Mouse (Mus musculus) heart, embryonic 16.5 days (tissue): ENCODE measurements around the gene Pafah1b1. TPM values are rescaled to one million over a fixed set of nuclear protein-coding genes. Genes with fewer than 3 reads are reported as not detected.

Experiments used
- ATAC-seq: fragments of 200-750 bp; cut with Nextera tagmentation; replicated peaks from 2 replicates; pipeline ENCODE4 v1.8.0; 2017; ENCODE audit warnings: moderate number of reproducible peaks; ENCODE audit not compliant: insufficient read depth, low FRiP score; ENCODE audit errors: extremely low read depth
- H3K27ac ChIP-seq: fragments of 300-500 bp; sonication (generic); 2 replicates; pipeline ENCODE4 v1.5.1; 2014; ENCODE audit warnings: mild to moderate bottlenecking, low read length, control low read depth, moderate library complexity
- H3K27me3 ChIP-seq: fragments of 300-500 bp; sonication (generic); 2 replicates; pipeline ENCODE4 v1.6.1; 2014; ENCODE audit warnings: low read length, mixed read lengths; ENCODE audit not compliant: control insufficient read depth, insufficient read depth
- H3K36me3 ChIP-seq: fragments of 300-500 bp; sonication (generic); 2 replicates; pipeline ENCODE4 v1.6.1; 2014; ENCODE audit not compliant: control insufficient read depth, insufficient read depth
- H3K4me1 ChIP-seq: fragments of 300-500 bp; sonication (generic); 2 replicates; pipeline ENCODE4 v1.6.1; 2014; ENCODE audit warnings: low read length, mixed read lengths; ENCODE audit not compliant: control insufficient read depth, insufficient read depth
- H3K4me2 ChIP-seq: fragments of 300-500 bp; sonication (generic); 2 replicates; pipeline ENCODE4 v1.6.1; 2014; ENCODE audit warnings: low read depth, mild to moderate bottlenecking, control low read depth, low read length
- H3K4me3 ChIP-seq: fragments of 300-500 bp; sonication (generic); 2 replicates; pipeline ENCODE4 v1.5.1; 2014; ENCODE audit warnings: mild to moderate bottlenecking, control low read depth, low read length
- H3K9ac ChIP-seq: fragments of 300-500 bp; sonication (generic); 2 replicates; pipeline ENCODE4 v1.6.1; 2014; ENCODE audit warnings: low read length, control low read depth
- H3K9me3 ChIP-seq: fragments of 300-500 bp; sonication (generic); replicated peaks from 2 replicates; pipeline ENCODE4 v1.6.1; 2016; ENCODE audit warnings: low read length; ENCODE audit not compliant: control insufficient read depth
- WGBS: fragments of 180-500 bp; shearing (Covaris S2); extraction: QIAGEN DNeasy Blood & Tissue Kit; methylation state at CpG from one replicate; pipeline ENCODE4 v1.1.7; 2014; 5-methylcytosine and 5-hydroxymethylcytosine counted together
- polyA plus RNA-seq: library from polyadenylated mRNA; unstranded; fragments of >200 nt; fragmentation: Nextera tagmentation; extraction: Ambion mirVana; gene quantifications from 2 replicates; pipeline ENCODE4 v1.2.1, GENCODE M21; 2015

The Pafah1b1 gene
- polyA plus RNA-seq, 1 experiment from 2014 or later = 53.1 TPM

DNA sequence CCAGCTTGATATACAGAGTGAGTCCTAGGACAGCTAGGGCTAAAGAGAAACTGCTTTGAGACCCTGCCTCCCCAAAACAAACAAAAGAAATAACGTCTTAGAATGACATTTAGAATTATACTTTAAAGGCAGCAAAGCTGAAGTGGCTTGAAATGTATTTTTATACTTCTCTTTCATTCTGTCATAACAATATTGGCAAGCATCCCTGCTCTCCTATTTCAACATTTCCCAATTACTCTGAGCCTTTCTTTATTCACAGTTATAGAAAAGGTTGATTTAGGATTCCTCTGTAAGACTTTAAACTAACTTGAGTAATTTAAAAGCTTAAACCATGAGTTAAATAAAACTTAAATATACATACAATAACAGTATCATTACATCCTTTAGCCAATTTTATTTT is 32.3 kb downstream of the Pafah1b1 start:
- Histone ChIP-seq H3K4me2 (no peak overlapping the region), H3K36me3 (peaks cover 19% of the 10 kb centered on the region), H3K4me1 (no peaks in the 10 kb centered on the region), H3K9ac (no peak overlapping the region), H3K9me3 (no peaks in the 10 kb centered on the region), H3K27me3 (no peaks in the 10 kb centered on the region), H3K4me3 (no peak overlapping the region), H3K27ac (no peak overlapping the region)
- no peak for ATAC-seq
- WGBS = 67% methylated on average over 1 of the region's 1 CpGs

DNA sequence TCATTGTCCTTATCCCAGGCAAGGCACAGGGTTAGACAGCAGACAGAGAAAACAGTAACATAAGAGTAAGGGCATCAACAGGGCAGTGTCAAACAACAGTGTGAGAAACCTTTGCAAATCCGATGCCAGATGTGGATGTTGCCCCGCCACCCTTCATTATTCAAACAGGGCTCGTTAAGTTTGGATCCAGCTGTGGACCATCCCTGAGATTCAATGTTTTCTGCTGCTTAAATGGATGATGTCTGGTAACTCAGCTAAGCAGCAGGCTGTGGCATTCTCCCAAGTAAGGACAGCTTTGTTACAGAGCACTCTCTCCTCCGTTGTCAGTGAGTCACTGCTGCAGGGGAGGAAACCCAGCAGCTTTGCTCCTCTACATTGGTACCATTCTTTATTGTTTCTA is 49.3 kb downstream of the Pafah1b1 start:
- Histone ChIP-seq H3K36me3 (peaks cover 24% of the 10 kb centered on the region), H3K9ac (no peak overlapping the region), H3K27ac (no peak overlapping the region), H3K9me3 (no peaks in the 10 kb centered on the region), H3K4me2 (no peak overlapping the region), H3K4me1 (no peaks in the 10 kb centered on the region; the same call in 1 of the 2 replicates), H3K4me3 (no peak overlapping the region), H3K27me3 (no peaks in the 10 kb centered on the region)
- ATAC-seq = no peak
- 85% methylated on average over 4 of the region's 4 CpGs for WGBS

DNA sequence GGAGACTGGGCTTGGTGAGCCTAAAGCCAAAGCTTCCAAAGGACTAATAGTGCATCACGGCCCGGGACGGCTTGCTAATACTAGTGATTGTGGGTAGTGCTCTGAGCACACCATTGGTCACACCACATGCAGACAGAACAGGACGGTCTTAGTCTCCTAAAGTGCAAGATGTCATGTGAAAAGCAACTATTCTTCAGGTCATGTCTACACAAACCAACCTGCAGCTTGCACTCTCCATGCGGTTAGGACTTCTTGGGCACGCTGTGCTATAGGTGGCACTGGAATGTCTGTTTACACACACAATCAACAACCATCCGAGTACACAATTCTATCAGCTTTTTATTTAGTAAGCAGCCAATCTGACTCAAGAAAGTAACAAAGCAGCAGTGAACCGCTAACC is 49.8 kb downstream of the Pafah1b1 start:
- Histone ChIP-seq H3K9ac (no peak overlapping the region), H3K27ac (no peak overlapping the region), H3K36me3 (peaks cover 27% of the 10 kb centered on the region), H3K9me3 (no peaks in the 10 kb centered on the region), H3K4me2 (no peak overlapping the region), H3K4me3 (no peak overlapping the region), H3K4me1 (no peaks in the 10 kb centered on the region; the same call in 1 of the 2 replicates), H3K27me3 (no peaks in the 10 kb centered on the region)
- no peak for ATAC-seq
- 93% methylated on average over 8 of the region's 8 CpGs for WGBS

DNA sequence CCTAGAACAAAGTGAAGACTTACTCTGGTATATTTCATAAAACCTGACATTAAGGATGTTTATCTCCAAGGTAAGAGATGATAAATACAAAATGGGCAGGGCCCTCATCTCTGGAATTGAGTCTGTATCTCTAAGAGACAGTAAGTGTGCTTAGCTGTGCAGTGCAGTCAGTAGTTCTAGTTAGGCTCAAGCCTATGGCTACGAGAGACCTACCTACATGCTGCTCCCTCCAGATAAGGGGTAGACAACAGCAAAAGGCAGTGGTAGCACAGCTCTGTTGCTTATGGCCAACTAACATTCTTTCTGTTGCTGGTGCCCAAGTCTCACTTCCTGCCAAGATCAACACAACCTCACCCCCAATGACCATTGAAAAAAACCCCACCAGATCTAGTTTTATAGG is 50.9 kb downstream of the Pafah1b1 start:
- Histone ChIP-seq H3K27me3 (no peaks in the 10 kb centered on the region), H3K4me2 (no peak overlapping the region)

GRCm38 (mm10) chr11:74672901-74673513 is 51.5 kb downstream of the Pafah1b1 start:
- 71% methylated on average over 6 of the region's 6 CpGs for WGBS
- Histone ChIP-seq H3K36me3 (peaks cover 33% of the 10 kb centered on the region), H3K4me1 (no peaks in the 10 kb centered on the region; the same call in 1 of the 2 replicates), H3K27ac (0 out of 2 replicates have a peak overlapping the region, but pooled peaks have one; percentile 23), H3K4me2 (no peak overlapping the region), H3K4me3 (no peak overlapping the region), H3K27me3 (no peaks in the 10 kb centered on the region), H3K9ac (no peak overlapping the region), H3K9me3 (no peaks in the 10 kb centered on the region)
- ATAC-seq = no peak; the same call in 1 of the 2 replicates

More for the DNA sequence above, 50.9 kb downstream of the Pafah1b1 start:
- Histone ChIP-seq H3K4me1 (no peaks in the 10 kb centered on the region; the same call in 1 of the 2 replicates), H3K36me3 (peaks cover 33% of the 10 kb centered on the region), H3K9ac (no peak overlapping the region), H3K4me3 (no peak overlapping the region), H3K9me3 (no peaks in the 10 kb centered on the region), H3K27ac (0 out of 2 replicates have a peak overlapping the region, but pooled peaks have one; percentile 23)
- whole genome bisulfite sequencing = 73% methylated on average over 1 of the region's 1 CpGs
- ATAC-seq = no peak

DNA sequence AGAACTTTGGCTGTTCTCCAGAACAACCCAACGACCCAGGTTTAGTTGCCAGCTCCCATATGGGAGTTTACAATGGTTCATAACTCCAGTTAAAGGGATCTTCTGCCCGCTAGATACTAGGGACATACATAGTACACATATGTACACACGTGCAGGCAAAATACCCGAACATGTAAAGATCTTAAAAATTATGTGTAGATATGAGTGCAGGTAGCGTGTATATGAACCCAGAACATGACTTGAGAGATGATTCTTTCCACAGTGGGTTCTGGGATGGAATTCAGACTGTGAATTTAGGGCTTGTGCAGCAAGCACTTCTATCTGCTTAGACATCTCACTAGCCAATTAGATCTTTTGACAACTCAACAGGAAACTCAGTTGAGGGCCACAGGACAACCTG is 52.6 kb downstream of the Pafah1b1 start:
- Histone ChIP-seq H3K27ac (no peak overlapping the region), H3K4me1 (no peaks in the 10 kb centered on the region; the same call in 1 of the 2 replicates), H3K9ac (no peak overlapping the region), H3K36me3 (peaks cover 45% of the 10 kb centered on the region), H3K4me3 (no peak overlapping the region), H3K27me3 (no peaks in the 10 kb centered on the region), H3K9me3 (no peaks in the 10 kb centered on the region), H3K4me2 (no peak overlapping the region)
- 79% methylated on average over 5 of the region's 5 CpGs for WGBS
- no peak for ATAC-seq

DNA sequence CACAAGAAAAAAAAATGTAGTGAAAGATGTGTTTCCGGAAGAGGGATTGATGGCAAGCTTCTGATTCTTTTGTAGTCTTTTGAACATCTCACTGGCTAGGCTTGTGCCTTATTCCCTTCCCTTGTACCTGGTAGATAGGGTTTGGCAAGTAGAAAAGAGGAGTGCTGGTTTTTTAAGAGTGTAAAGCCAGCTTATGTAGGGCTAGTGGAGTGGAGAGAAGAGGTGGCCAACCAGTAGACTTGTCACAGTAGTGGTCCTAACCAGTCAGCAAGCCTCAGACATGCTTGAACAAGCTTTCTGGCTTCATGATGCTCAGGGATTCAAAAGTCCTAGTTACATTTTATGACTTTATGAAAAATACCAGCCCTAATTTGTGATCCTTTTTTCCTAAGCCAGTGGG is 53.5 kb downstream of the Pafah1b1 start:
- no peak overlapping the region for H3K4me2 ChIP-seq
- ATAC-seq = no peak
- no peak overlapping the region for H3K4me3 ChIP-seq
- no peaks in the 10 kb centered on the region for H3K27me3 ChIP-seq
- H3K9me3 ChIP-seq = no peaks in the 10 kb centered on the region
- peaks cover 53% of the 10 kb centered on the region for H3K36me3 ChIP-seq
- H3K27ac ChIP-seq = no peak overlapping the region
- 97% methylated on average over 1 of the region's 1 CpGs for WGBS
- H3K4me1 ChIP-seq = no peaks in the 10 kb centered on the region; the same call in 1 of the 2 replicates
- no peak overlapping the region for H3K9ac ChIP-seq

DNA sequence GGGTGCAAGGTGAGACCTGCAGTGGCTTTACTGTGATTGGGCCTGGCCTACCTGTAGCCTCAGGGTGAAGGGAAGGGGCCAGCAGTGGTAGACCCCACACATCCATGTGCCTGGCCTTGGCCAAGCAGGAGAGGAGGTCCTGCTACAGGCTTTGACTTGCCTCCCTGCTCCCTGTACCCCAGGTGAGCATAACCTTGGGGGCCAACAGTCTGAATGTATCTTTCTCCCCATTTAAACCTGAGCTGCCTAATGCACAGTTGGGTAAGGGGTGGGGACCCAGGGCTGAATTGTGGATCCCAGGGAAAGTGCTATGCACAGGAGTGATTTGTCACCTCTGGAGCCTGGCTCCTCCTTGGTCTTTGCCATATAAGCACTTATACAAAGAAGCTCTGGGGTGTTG is 54.3 kb downstream of the Pafah1b1 start:
- Histone ChIP-seq H3K4me2 (no peak overlapping the region), H3K4me1 (no peaks in the 10 kb centered on the region; the same call in 1 of the 2 replicates), H3K36me3 (peaks cover 58% of the 10 kb centered on the region), H3K27ac (no peak overlapping the region), H3K9ac (no peak overlapping the region), H3K4me3 (no peak overlapping the region), H3K9me3 (no peaks in the 10 kb centered on the region), H3K27me3 (no peaks in the 10 kb centered on the region)
- no peak for ATAC-seq

GRCm38 (mm10) chr11:74668971-74669370 is 55.5 kb downstream of the Pafah1b1 start:
- no peak for ATAC-seq
- Histone ChIP-seq H3K9ac (no peak overlapping the region), H3K36me3 (peaks cover 61% of the 10 kb centered on the region), H3K27ac (no peak overlapping the region), H3K9me3 (no peaks in the 10 kb centered on the region), H3K4me2 (no peak overlapping the region), H3K27me3 (no peaks in the 10 kb centered on the region), H3K4me1 (no peaks in the 10 kb centered on the region; the same call in 1 of the 2 replicates), H3K4me3 (no peak overlapping the region)
- 82% methylated on average over 2 of the region's 2 CpGs for WGBS
